Mouse (Mus musculus) liver, embryonic 16.5 days (tissue): ENCODE data around the gene Unk. TPM values are rescaled to one million over a fixed set of nuclear protein-coding genes. Genes with fewer than 3 reads are reported as not detected.

Experiments
- ATAC-seq: fragments of 200-750 bp; cut with Nextera tagmentation; 2 replicates; pipeline ENCODE4 v1.8.0; 2017; ENCODE audit warnings: low read depth, mild to moderate bottlenecking, moderate number of reproducible peaks, moderate library complexity
- H3K27ac ChIP-seq: fragments of 300-500 bp; sonication (generic); 2 replicates; pipeline ENCODE4 v1.5.1; 2014; ENCODE audit warnings: mild to moderate bottlenecking, low read length
- H3K27me3 ChIP-seq: fragments of 300-500 bp; sonication (generic); 2 replicates; pipeline ENCODE4 v1.6.1; 2014; ENCODE audit warnings: low read depth, low read length, mixed read lengths; ENCODE audit not compliant: control insufficient read depth, insufficient read depth
- H3K36me3 ChIP-seq: fragments of 300-500 bp; sonication (generic); 2 replicates; pipeline ENCODE4 v1.6.1; 2014; ENCODE audit warnings: mild to moderate bottlenecking; ENCODE audit not compliant: control insufficient read depth, insufficient read depth
- H3K4me1 ChIP-seq: fragments of 300-500 bp; sonication (generic); 2 replicates; pipeline ENCODE4 v1.6.1; 2014; ENCODE audit warnings: low read depth, low read length, mixed read lengths; ENCODE audit not compliant: control insufficient read depth
- H3K4me2 ChIP-seq: fragments of 300-500 bp; sonication (generic); 2 replicates; pipeline ENCODE4 v1.6.1; 2014; ENCODE audit warnings: low read depth, low read length, mixed read lengths
- H3K4me3 ChIP-seq: fragments of 300-500 bp; sonication (generic); 2 replicates; pipeline ENCODE4 v1.5.1; 2014; ENCODE audit warnings: low read depth, mild to moderate bottlenecking, low read length
- H3K9ac ChIP-seq: fragments of 300-500 bp; sonication (generic); 2 replicates; pipeline ENCODE4 v1.6.1; 2014; ENCODE audit warnings: low read depth, low read length
- H3K9me3 ChIP-seq: fragments of 300-500 bp; sonication (generic); replicated peaks from 2 replicates; pipeline ENCODE4 v1.6.1; 2016; ENCODE audit warnings: low read length; ENCODE audit not compliant: control insufficient read depth
- WGBS: fragments of 180-500 bp; shearing (Covaris S2); extraction: QIAGEN DNeasy Blood & Tissue Kit; methylation state at CpG from one replicate; pipeline ENCODE4 v1.1.7; 2014; ENCODE audit not compliant: insufficient replicate concordance; 5-methylcytosine and 5-hydroxymethylcytosine counted together
- polyA plus RNA-seq: library from polyadenylated mRNA; unstranded; fragments of >200 nt; fragmentation: Nextera tagmentation; extraction: Ambion mirVana; gene quantifications from 2 replicates; pipeline ENCODE4 v1.2.1, GENCODE M21; 2015

The Unk gene
- 8.8 and 10.8 TPM in 2 replicates for polyA plus RNA-seq

GRCm38 (mm10) chr11:116030088-116030897, at the start of gene Unk:
TSS of gene Unk (plus strand) at chr11:116030322.
- WGBS, result under 1% methylated on average over 65 of the region's 67 CpGs

GRCm38 (mm10) chr11:115982472-115982871, 47.6 kb upstream of the Unk start:
- H3K4me1 ChIP-seq, result no peaks in the 10 kb centered on the region
- no peak overlapping the region for H3K9ac ChIP-seq
- H3K36me3 ChIP-seq, result no peaks in the 10 kb centered on the region
- no peak overlapping the region for H3K4me2 ChIP-seq
- no peaks in the 10 kb centered on the region for H3K9me3 ChIP-seq
- no peaks in the 10 kb centered on the region; the same call in 1 of the 2 replicates for H3K27me3 ChIP-seq
- 82% methylated on average over 15 of the region's 15 CpGs for WGBS
- H3K27ac ChIP-seq, result no peak overlapping the region
- no peak for ATAC-seq
- no peak overlapping the region for H3K4me3 ChIP-seq

More at GRCm38 (mm10) chr11:116030088-116030897, at the start of gene Unk:
- peaks cover 31% of the 10 kb centered on the region for H3K4me1 ChIP-seq
- no peaks in the 10 kb centered on the region for H3K9me3 ChIP-seq
- H3K36me3 ChIP-seq, result no peaks in the 10 kb centered on the region; the same call in none of the 2 replicates
- ATAC-seq, result peak; percentile 92
- peak within 1 kb of the TSS; percentile 98 for H3K27ac ChIP-seq
- H3K4me3 ChIP-seq, result peak within 1 kb of the TSS; percentile 88
- peak within 1 kb of the TSS; percentile 96 for H3K9ac ChIP-seq
- H3K27me3 ChIP-seq, result no peaks in the 10 kb centered on the region
- peak within 1 kb of the TSS; percentile 73 for H3K4me2 ChIP-seq

- no peaks in the 10 kb centered on the region for H3K4me1 ChIP-seq
- no peak overlapping the region for H3K9ac ChIP-seq
- H3K4me2 ChIP-seq, result no peak overlapping the region
- WGBS, result 69% methylated on average over 8 of the region's 8 CpGs
- no peaks in the 10 kb centered on the region for H3K9me3 ChIP-seq
- H3K36me3 ChIP-seq, result no peaks in the 10 kb centered on the region
- ATAC-seq, result no peak
- H3K4me3 ChIP-seq, result no peak overlapping the region
- no peak overlapping the region for H3K27ac ChIP-seq
- H3K27me3 ChIP-seq, result no peaks in the 10 kb centered on the region; the same call in 1 of the 2 replicates
Measured at GRCm38 (mm10) chr11:115983291-115983690, 46.8 kb upstream of the Unk start.

- no peaks in the 10 kb centered on the region for H3K9me3 ChIP-seq
- H3K4me1 ChIP-seq, result no peaks in the 10 kb centered on the region; the same call in none of the 2 replicates
- H3K4me2 ChIP-seq, result peak overlapping the region; percentile 32; the same call in 1 of the 2 replicates
- no peaks in the 10 kb centered on the region for H3K36me3 ChIP-seq
- peak overlapping the region; percentile 40 for H3K4me3 ChIP-seq
- 31% methylated on average over 15 of the region's 15 CpGs for WGBS
- H3K27me3 ChIP-seq, result no peaks in the 10 kb centered on the region
- H3K27ac ChIP-seq, result no peak overlapping the region
- ATAC-seq, result no peak
- no peak overlapping the region for H3K9ac ChIP-seq
Measured at GRCm38 (mm10) chr11:115989686-115990085, 40.4 kb upstream of the Unk start.

- H3K36me3 ChIP-seq, result no peaks in the 10 kb centered on the region
- H3K27ac ChIP-seq, result no peak overlapping the region
- H3K4me1 ChIP-seq, result no peaks in the 10 kb centered on the region; the same call in none of the 2 replicates
- H3K9me3 ChIP-seq, result no peaks in the 10 kb centered on the region
- H3K27me3 ChIP-seq, result no peaks in the 10 kb centered on the region
- no peak overlapping the region for H3K4me3 ChIP-seq
- no peak overlapping the region for H3K4me2 ChIP-seq
- no peak overlapping the region for H3K9ac ChIP-seq
- ATAC-seq, result no peak
- WGBS, result 47% methylated on average over 4 of the region's 4 CpGs
Measured at GRCm38 (mm10) chr11:115992098-115992497, 38.0 kb upstream of the Unk start.

- no peak overlapping the region for H3K4me2 ChIP-seq
- H3K9me3 ChIP-seq, result no peaks in the 10 kb centered on the region
- no peaks in the 10 kb centered on the region; the same call in 1 of the 2 replicates for H3K27me3 ChIP-seq
- H3K4me3 ChIP-seq, result no peak overlapping the region
- ATAC-seq, result no peak
- WGBS, result 81% methylated on average over 3 of the region's 3 CpGs
- no peak overlapping the region for H3K9ac ChIP-seq
- H3K4me1 ChIP-seq, result no peaks in the 10 kb centered on the region; the same call in 1 of the 2 replicates
- no peak overlapping the region for H3K27ac ChIP-seq
- no peaks in the 10 kb centered on the region for H3K36me3 ChIP-seq
Measured at GRCm38 (mm10) chr11:115995256-115995655, 34.9 kb upstream of the Unk start.

GRCm38 (mm10) chr11:115997047-115997446, 33.1 kb upstream of the Unk start:
- Histone ChIP-seq H3K36me3 (no peaks in the 10 kb centered on the region), H3K4me2 (no peak overlapping the region), H3K4me3 (no peak overlapping the region), H3K9ac (no peak overlapping the region), H3K27me3 (no peaks in the 10 kb centered on the region; the same call in 1 of the 2 replicates), H3K9me3 (no peaks in the 10 kb centered on the region), H3K27ac (no peak overlapping the region), H3K4me1 (no peaks in the 10 kb centered on the region; the same call in 1 of the 2 replicates)
- WGBS, result 57% methylated on average over 4 of the region's 4 CpGs
- ATAC-seq, result no peak

- H3K27ac ChIP-seq, result no peak overlapping the region
- WGBS, result 67% methylated on average over 5 of the region's 5 CpGs
- no peaks in the 10 kb centered on the region; the same call in 1 of the 2 replicates for H3K27me3 ChIP-seq
- ATAC-seq, result no peak
- no peaks in the 10 kb centered on the region for H3K36me3 ChIP-seq
- H3K9me3 ChIP-seq, result no peaks in the 10 kb centered on the region
- H3K9ac ChIP-seq, result no peak overlapping the region
- no peaks in the 10 kb centered on the region; the same call in 1 of the 2 replicates for H3K4me1 ChIP-seq
- no peak overlapping the region for H3K4me3 ChIP-seq
- no peak overlapping the region for H3K4me2 ChIP-seq
Measured at GRCm38 (mm10) chr11:115997662-115998061, 32.5 kb upstream of the Unk start.

GRCm38 (mm10) chr11:115999027-115999426, 31.1 kb upstream of the Unk start:
- no peaks in the 10 kb centered on the region; the same call in 1 of the 2 replicates for H3K27me3 ChIP-seq
- ATAC-seq, result no peak
- H3K4me2 ChIP-seq, result no peak overlapping the region
- H3K9ac ChIP-seq, result no peak overlapping the region
- peaks cover under 1% of the 10 kb centered on the region; the same call in 1 of the 2 replicates for H3K4me1 ChIP-seq
- WGBS, result 20% methylated on average over 7 of the region's 7 CpGs
- no peak overlapping the region for H3K4me3 ChIP-seq
- H3K36me3 ChIP-seq, result no peaks in the 10 kb centered on the region
- H3K27ac ChIP-seq, result no peak overlapping the region
- no peaks in the 10 kb centered on the region for H3K9me3 ChIP-seq
